Mouse (Mus musculus) megakaryocyte progenitor cell, adult 5-6 weeks (primary cell): ENCODE measurements at regions not wholly inside any gene's neighbourhood (a gene's known extent, or its start where the extent isn't known, plus 50 kb on each side); places are given as distances from the start of the nearest gene placed in this dataset.
A peak's percentile ranks its signal among the peaks of the same experiment; 100 is the strongest.
"Not testable (repeated sequence)": the region's sequence is repeated elsewhere in the genome, so short reads cannot be mapped to it uniquely, and the experiment has no call there.

Experiments
- ATAC-seq: replicated peaks from 2 replicates; pipeline ENCODE4 v1.8.0; 2016; ENCODE audit warnings: mild to moderate bottlenecking, moderate TSS enrichment, inconsistent platforms; ENCODE audit not compliant: poor library complexity

- no peak for ATAC-seq
These were observed 706.4 kb upstream of the Rag2 start for GRCm38 (mm10) chr2:100918122-100918521.

- no peak for ATAC-seq
These were observed 704.8 kb upstream of the Rag2 start for GRCm38 (mm10) chr2:100919537-100920212.

GRCm38 (mm10) chr2:100948632-100949031, 675.9 kb upstream of the Rag2 start:
- not testable (repeated sequence) for ATAC-seq

- ATAC-seq = no peak
These were observed 665.1 kb upstream of the Rag2 start for GRCm38 (mm10) chr2:100959412-100959811.

- no peak for ATAC-seq
These were observed 659.9 kb upstream of the Rag2 start for GRCm38 (mm10) chr2:100964584-100964983.

GRCm38 (mm10) chr2:100977202-100977601, 647.3 kb upstream of the Rag2 start:
- no peak for ATAC-seq

GRCm38 (mm10) chr2:100982362-100982761, 642.2 kb upstream of the Rag2 start:
- no peak for ATAC-seq

GRCm38 (mm10) chr2:101015353-101015752, 609.2 kb upstream of the Rag2 start:
- no peak for ATAC-seq

GRCm38 (mm10) chr2:101019384-101019783, 605.1 kb upstream of the Rag2 start:
- ATAC-seq = no peak

- ATAC-seq = no peak
These were observed 603.0 kb upstream of the Rag2 start for GRCm38 (mm10) chr2:101021515-101021914.

- no peak for ATAC-seq
These were observed 581.5 kb upstream of the Rag2 start for GRCm38 (mm10) chr2:101043050-101043449.

GRCm38 (mm10) chr2:101062939-101063338, 561.6 kb upstream of the Rag2 start:
- ATAC-seq = no peak

- ATAC-seq = no peak
These were observed 549.5 kb upstream of the Rag2 start for GRCm38 (mm10) chr2:101074990-101075389.

- no peak for ATAC-seq
These were observed 544.3 kb upstream of the Rag2 start for GRCm38 (mm10) chr2:101080231-101080630.

- no peak for ATAC-seq
These were observed 540.7 kb upstream of the Rag2 start for GRCm38 (mm10) chr2:101083813-101084212.

- ATAC-seq = no peak
These were observed 539.9 kb upstream of the Rag2 start for GRCm38 (mm10) chr2:101084648-101085047.

- no peak for ATAC-seq
These were observed 517.2 kb upstream of the Rag2 start for GRCm38 (mm10) chr2:101107183-101107872.

- ATAC-seq = no peak
These were observed 487.7 kb upstream of the Rag2 start for GRCm38 (mm10) chr2:101136867-101137266.

GRCm38 (mm10) chr2:101139931-101140330, 484.6 kb upstream of the Rag2 start:
- ATAC-seq = no peak

- no peak for ATAC-seq
These were observed 467.7 kb upstream of the Rag2 start for GRCm38 (mm10) chr2:101156755-101157271.

- ATAC-seq = peak; percentile 58
These were observed 465.2 kb upstream of the Rag2 start for GRCm38 (mm10) chr2:101159276-101159675.

- ATAC-seq = no peak
These were observed 458.6 kb upstream of the Rag2 start for GRCm38 (mm10) chr2:101165942-101166341.
